Mouse (Mus musculus) urinary bladder, postnatal 14 days (tissue): Measurements from ENCODE around the gene Hhatl.

Source experiments
- DNase-seq: peaks from one replicate; pipeline ENCODE4 v3.0.0; 2021; ENCODE audit warnings: low spot score

The Hhatl gene

GRCm38 (mm10) chr9:121759091-121760081 is 32.9 kb downstream of the Hhatl start, which contains the start of gene Zfp651:
Gene Zfp651, plus strand, starts transcription at chr9:121759330.
- DNase-seq = peak; percentile 56

GRCm38 (mm10) chr9:121757835-121758814 is 34.2 kb downstream of the Hhatl start:
- DNase-seq = no peak

- no peak for DNase-seq
These were observed 34.9 kb downstream of the Hhatl start for GRCm38 (mm10) chr9:121757432-121757831.

DNA sequence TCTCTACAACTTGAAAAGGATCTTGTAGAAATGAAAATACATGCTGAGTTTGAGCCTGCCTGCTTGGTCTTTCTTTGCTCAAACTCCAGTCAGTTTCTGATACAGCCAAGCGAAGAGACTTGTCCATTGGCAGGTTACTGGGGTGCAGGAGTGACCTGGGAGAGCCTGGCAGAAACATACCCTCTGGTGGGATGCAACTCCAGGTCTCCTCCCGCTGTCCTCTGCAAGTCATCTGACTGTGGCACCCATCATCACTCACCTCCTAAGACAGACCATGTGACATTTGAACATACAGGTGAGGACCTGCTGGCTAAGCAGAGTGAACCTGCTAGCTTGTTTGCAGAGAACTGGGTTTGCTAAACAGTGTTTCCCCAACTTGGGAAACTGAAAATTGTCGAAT is 35.5 kb downstream of the Hhatl start:
- DNase-seq = no peak

GRCm38 (mm10) chr9:121754624-121755023 is 37.7 kb downstream of the Hhatl start:
- no peak for DNase-seq

DNA sequence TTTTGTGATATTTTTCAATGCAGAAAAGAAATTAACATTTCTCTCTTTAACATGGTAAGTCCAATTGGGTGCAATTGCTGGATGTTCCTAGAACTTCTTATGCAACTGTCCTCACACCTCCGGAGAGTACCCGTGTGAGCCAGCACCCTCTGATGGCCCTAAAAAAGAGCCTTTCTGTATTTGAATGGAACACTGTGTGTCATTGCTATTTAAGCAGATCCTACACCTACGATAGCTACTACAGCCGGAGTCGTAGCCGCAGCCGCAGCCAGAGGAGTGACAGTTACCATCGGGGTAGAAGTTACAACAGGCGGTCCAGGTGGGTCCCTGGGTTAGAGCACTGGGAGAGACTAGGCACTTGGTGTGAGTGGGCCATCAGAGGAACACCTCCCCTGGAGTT is 39.5 kb downstream of the Hhatl start:
- no peak for DNase-seq

DNA sequence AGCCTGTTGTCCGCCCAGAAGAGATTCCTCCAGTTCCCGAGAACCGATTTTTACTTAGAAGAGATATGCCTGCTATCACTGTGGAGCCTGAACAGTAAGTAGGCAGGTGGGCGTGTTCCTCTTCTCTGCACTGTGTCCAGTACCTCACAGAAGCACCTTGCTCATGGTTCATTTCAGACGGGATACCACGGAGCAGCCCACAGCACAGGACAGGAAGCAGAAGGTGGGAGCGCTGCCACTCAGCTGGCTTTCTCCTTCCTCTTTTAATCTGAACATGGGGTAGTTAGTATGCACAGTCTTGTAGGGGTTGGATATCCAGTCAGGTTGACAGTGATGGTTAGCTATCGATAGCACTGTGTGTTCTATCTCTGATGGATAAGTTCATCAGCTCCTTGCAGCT is 48.3 kb downstream of the Hhatl start:
- DNase-seq = no peak

GRCm38 (mm10) chr9:121741168-121741567 is 51.1 kb downstream of the Hhatl start:
- no peak for DNase-seq

DNA sequence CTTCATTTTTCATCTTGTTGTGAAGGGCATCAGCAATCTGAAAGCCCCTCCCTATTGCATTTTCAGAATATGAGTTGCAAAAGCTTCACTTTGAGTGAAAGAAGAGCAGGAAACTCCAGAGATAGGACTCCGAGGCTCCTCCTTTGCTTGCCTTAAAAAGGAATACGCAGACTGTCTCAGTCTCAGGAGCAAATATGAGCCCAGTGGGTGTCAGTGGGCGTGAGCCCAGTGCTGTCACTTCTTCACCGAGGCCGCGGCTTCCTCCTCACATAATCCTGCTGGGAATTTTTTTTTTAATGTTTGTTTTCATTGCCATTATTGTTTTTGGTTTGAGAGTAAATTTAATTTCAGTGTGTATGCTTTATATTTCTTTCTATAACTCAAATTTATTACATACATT is 51.8 kb downstream of the Hhatl start:
- DNase-seq = no peak
